Mouse (Mus musculus) layer of hippocampus, postnatal 14 days (tissue): ENCODE data around the gene Cd300ld4. TPM values are rescaled to one million over a fixed set of nuclear protein-coding genes. Genes with fewer than 3 reads are reported as not detected.

ENCODE experiments used
- total RNA-seq, 2 experiments: library from RNA; stranded (reverse); gene quantifications; 2 replicates each; pipeline ENCODE4 v1.2.3; 2021

Gene Cd300ld4
- total RNA-seq, 2 experiments from 2014 or later = not detected

Other genes with a start within 250 kb of the Cd300ld4 start
- 10 to 100 TPM; 31.5 to 34.9 TPM for gene Btbd17, start 231.1 kb downstream of the Cd300ld4 start, total RNA-seq
- gene Gpr142, start 228.1 kb downstream of the Cd300ld4 start, total RNA-seq = not detected
- 1 to 10 TPM; 4.7 to 6.0 TPM for gene Gprc5c, start 175.9 kb downstream of the Cd300ld4 start, total RNA-seq
- gene Cd300a, start 137.0 kb downstream of the Cd300ld4 start, total RNA-seq = 1 to 10 TPM in 1 of 2 experiments, under 1 TPM in 1; 0.19 to 1.1 TPM
- gene Cd300lb, start 92.6 kb downstream of the Cd300ld4 start, total RNA-seq = under 1 TPM in 1 of 2 experiments, not detected in 1; 0.12 TPM
- not detected for gene Cd300c, start 57.9 kb downstream of the Cd300ld4 start, total RNA-seq
- under 1 TPM in 1 of 2 experiments, not detected in 1; 0.12 TPM for gene Cd300ld, start 37.1 kb downstream of the Cd300ld4 start, total RNA-seq
- gene Cd300c2, start 25.1 kb downstream of the Cd300ld4 start, total RNA-seq = 1 to 10 TPM; 4.4 to 5.2 TPM
- not detected for gene Cd300ld2, start 10.8 kb downstream of the Cd300ld4 start, total RNA-seq
- gene Cd300ld5, start 10.8 kb upstream of the Cd300ld4 start, total RNA-seq = 1 to 10 TPM; 2.3 to 2.8 TPM
- not detected for gene Cd300ld3, start 21.4 kb upstream of the Cd300ld4 start, total RNA-seq
- gene Cd300e, start 35.2 kb upstream of the Cd300ld4 start, total RNA-seq = not detected
- gene Rab37, start 64.4 kb upstream of the Cd300ld4 start, total RNA-seq = 1 to 10 TPM; 1.6 to 5.1 TPM
- under 1 TPM; 0.35 to 0.76 TPM for gene Cd300lf, start 107.0 kb upstream of the Cd300ld4 start, total RNA-seq
- 10 to 100 TPM; 79.3 to 82.2 TPM for gene Slc9a3r1, start 136.3 kb upstream of the Cd300ld4 start, total RNA-seq
- gene Tmem104, start 160.5 kb upstream of the Cd300ld4 start, total RNA-seq = 10 to 100 TPM; 15.0 to 21.2 TPM
- gene Nat9, start 160.8 kb upstream of the Cd300ld4 start, total RNA-seq = 10 to 100 TPM; 19.3 to 19.9 TPM
- 10 to 100 TPM; 41.7 to 47.0 TPM for gene Grin2c, start 240.2 kb upstream of the Cd300ld4 start, total RNA-seq